Mouse (Mus musculus) hindbrain, embryonic 16.5 days (tissue): ENCODE measurements at regions not wholly inside any gene's neighbourhood (a gene's known extent, or its start where the extent isn't known, plus 50 kb on each side); places are given as distances from the start of the nearest gene placed in this dataset.

Experiments used
- ATAC-seq: fragments of 200-750 bp; cut with Nextera tagmentation; 2 replicates; pipeline ENCODE4 v1.8.0; 2017; ENCODE audit warnings: moderate TSS enrichment, moderate library complexity
- H3K27ac ChIP-seq: fragments of 300-500 bp; sonication (generic); 2 replicates; pipeline ENCODE4 v1.5.1; 2014; ENCODE audit warnings: low read depth, mild to moderate bottlenecking, control low read depth, low read length, moderate library complexity
- H3K27me3 ChIP-seq: fragments of 300-500 bp; sonication (generic); replicated peaks from 2 replicates; pipeline ENCODE4 v1.6.1; 2014; ENCODE audit warnings: low read length; ENCODE audit not compliant: control insufficient read depth, insufficient read depth
- H3K36me3 ChIP-seq: fragments of 300-500 bp; sonication (generic); 2 replicates; pipeline ENCODE4 v1.6.1; 2014; ENCODE audit warnings: mild to moderate bottlenecking, low read length, moderate library complexity, mixed read lengths; ENCODE audit not compliant: control insufficient read depth, insufficient read depth
- H3K4me1 ChIP-seq: fragments of 300-500 bp; sonication (generic); 2 replicates; pipeline ENCODE4 v1.6.1; 2014; ENCODE audit warnings: low read depth, low read length; ENCODE audit not compliant: control insufficient read depth, insufficient read depth
- H3K4me2 ChIP-seq: fragments of 300-500 bp; sonication (generic); 2 replicates; pipeline ENCODE4 v1.6.1; 2014; ENCODE audit warnings: mild to moderate bottlenecking, low read length, control low read depth, moderate library complexity
- H3K4me3 ChIP-seq: fragments of 300-500 bp; sonication (generic); 2 replicates; pipeline ENCODE4 v1.5.1; 2014; ENCODE audit warnings: mild to moderate bottlenecking, low read length, control low read depth, moderate library complexity
- H3K9ac ChIP-seq: fragments of 300-500 bp; sonication (generic); 2 replicates; pipeline ENCODE4 v1.6.1; 2014; ENCODE audit warnings: low read depth, mild to moderate bottlenecking, control low read depth, low read length, moderate library complexity
- H3K9me3 ChIP-seq: fragments of 300-500 bp; sonication (generic); 2 replicates; pipeline ENCODE4 v1.6.1; 2014; ENCODE audit warnings: mild to moderate bottlenecking, low read length, moderate library complexity; ENCODE audit not compliant: control insufficient read depth
- WGBS: fragments of 180-500 bp; shearing (Covaris S2); extraction: QIAGEN DNeasy Blood & Tissue Kit; methylation state at CpG from one replicate; pipeline ENCODE4 v1.1.7; 2014; 5-methylcytosine and 5-hydroxymethylcytosine counted together

- Histone ChIP-seq H3K9ac (no peak overlapping the region), H3K4me1 (no peaks in the 10 kb centered on the region), H3K4me2 (peak overlapping the region; percentile 35), H3K27ac (0 out of 2 replicates have a peak overlapping the region, but pooled peaks have one; percentile 3), H3K9me3 (no peaks in the 10 kb centered on the region), H3K27me3 (no peaks in the 10 kb centered on the region), H3K36me3 (no peaks in the 10 kb centered on the region), H3K4me3 (no peak overlapping the region)
- peak; percentile 88 for ATAC-seq
- WGBS, result 57% methylated on average over 14 of the region's 14 CpGs
Measured at GRCm38 (mm10) chr3:137762213-137762884, 91.0 kb downstream of the Gm21962 start.

GRCm38 (mm10) chr3:137763406-137763805 lies 92.1 kb downstream of the Gm21962 start:
- 90% methylated on average over 5 of the region's 5 CpGs for WGBS
- no peak overlapping the region for H3K4me3 ChIP-seq

GRCm38 (mm10) chr3:137768627-137769026 lies 95.7 kb upstream of the H2afz start:
- no peak overlapping the region for H3K27ac ChIP-seq
- no peaks in the 10 kb centered on the region for H3K4me1 ChIP-seq
- H3K9me3 ChIP-seq, result no peaks in the 10 kb centered on the region
- H3K4me3 ChIP-seq, result no peak overlapping the region
- 85% methylated on average over 4 of the region's 4 CpGs for WGBS
- H3K4me2 ChIP-seq, result no peak overlapping the region
- no peaks in the 10 kb centered on the region for H3K36me3 ChIP-seq
- H3K27me3 ChIP-seq, result no peaks in the 10 kb centered on the region
- no peak overlapping the region for H3K9ac ChIP-seq
- no peak for ATAC-seq

More at GRCm38 (mm10) chr3:137763406-137763805, 92.1 kb downstream of the Gm21962 start:
- no peak overlapping the region for H3K4me2 ChIP-seq
- no peaks in the 10 kb centered on the region for H3K9me3 ChIP-seq
- H3K9ac ChIP-seq, result no peak overlapping the region
- no peaks in the 10 kb centered on the region for H3K36me3 ChIP-seq
- H3K4me1 ChIP-seq, result no peaks in the 10 kb centered on the region
- H3K27ac ChIP-seq, result no peak overlapping the region
- no peaks in the 10 kb centered on the region for H3K27me3 ChIP-seq
- ATAC-seq, result no peak

GRCm38 (mm10) chr3:137775076-137775849 lies 89.0 kb upstream of the H2afz start:
- H3K4me3 ChIP-seq, result no peak overlapping the region
- peaks cover 4% of the 10 kb centered on the region for H3K27me3 ChIP-seq
- no peaks in the 10 kb centered on the region for H3K9me3 ChIP-seq
- 64% methylated on average over 6 of the region's 6 CpGs for WGBS
- no peak overlapping the region for H3K9ac ChIP-seq
- no peak overlapping the region for H3K4me2 ChIP-seq
- H3K27ac ChIP-seq, result no peak overlapping the region
- ATAC-seq, result no peak
- H3K36me3 ChIP-seq, result no peaks in the 10 kb centered on the region
- H3K4me1 ChIP-seq, result peaks cover 4% of the 10 kb centered on the region; the same call in 1 of the 2 replicates

- peak; percentile 61 for ATAC-seq
- Histone ChIP-seq H3K9ac (peak overlapping the region; percentile 25; the same call in 1 of the 2 replicates), H3K36me3 (no peaks in the 10 kb centered on the region), H3K4me3 (no peak overlapping the region), H3K9me3 (no peaks in the 10 kb centered on the region), H3K27ac (no peak overlapping the region), H3K4me2 (peak overlapping the region; percentile 25), H3K4me1 (peaks cover 6% of the 10 kb centered on the region; the same call in 1 of the 2 replicates), H3K27me3 (peaks cover 4% of the 10 kb centered on the region)
- 40% methylated on average over 7 of the region's 7 CpGs for WGBS
Measured at GRCm38 (mm10) chr3:137778113-137778512, 86.2 kb upstream of the H2afz start.

GRCm38 (mm10) chr3:137780029-137780428 lies 84.3 kb upstream of the H2afz start:
- no peak overlapping the region for H3K4me3 ChIP-seq

GRCm38 (mm10) chr3:137782836-137783235 lies 81.5 kb upstream of the H2afz start:
- ATAC-seq, result no peak

More at GRCm38 (mm10) chr3:137780029-137780428, 84.3 kb upstream of the H2afz start:
- ATAC-seq, result no peak
- Histone ChIP-seq H3K9me3 (no peaks in the 10 kb centered on the region), H3K36me3 (no peaks in the 10 kb centered on the region), H3K27me3 (peaks cover 4% of the 10 kb centered on the region), H3K4me2 (peak overlapping the region; percentile 41), H3K27ac (no peak overlapping the region), H3K4me1 (peaks cover 13% of the 10 kb centered on the region), H3K9ac (peak overlapping the region; percentile 41; the same call in 1 of the 2 replicates)
- 4% methylated on average over 11 of the region's 11 CpGs for WGBS

GRCm38 (mm10) chr3:137783937-137784911 lies 80.1 kb upstream of the H2afz start:
- Histone ChIP-seq H3K4me2 (no peak overlapping the region), H3K36me3 (no peaks in the 10 kb centered on the region), H3K4me1 (peaks cover 14% of the 10 kb centered on the region), H3K9ac (no peak overlapping the region), H3K27ac (no peak overlapping the region), H3K4me3 (no peak overlapping the region), H3K27me3 (peaks cover 4% of the 10 kb centered on the region; the same call in 1 of the 2 replicates), H3K9me3 (no peaks in the 10 kb centered on the region)
- 20% methylated on average over 7 of the region's 7 CpGs for WGBS
- peak; percentile 41 for ATAC-seq

More at GRCm38 (mm10) chr3:137782836-137783235, 81.5 kb upstream of the H2afz start:
- Histone ChIP-seq H3K36me3 (no peaks in the 10 kb centered on the region), H3K27ac (no peak overlapping the region), H3K9me3 (no peaks in the 10 kb centered on the region), H3K4me3 (no peak overlapping the region), H3K4me1 (peaks cover 13% of the 10 kb centered on the region), H3K9ac (no peak overlapping the region), H3K4me2 (no peak overlapping the region), H3K27me3 (peaks cover 4% of the 10 kb centered on the region)
- WGBS, result 79% methylated on average over 5 of the region's 5 CpGs
